Mouse (Mus musculus): ENCODE measurements at regions not wholly inside any gene's neighbourhood (a gene's known extent, or its start where the extent isn't known, plus 50 kb on each side); places are given as distances from the start of the nearest gene placed in this dataset.
A peak's percentile ranks its signal among the peaks of the same experiment; 100 is the strongest.

DNA sequence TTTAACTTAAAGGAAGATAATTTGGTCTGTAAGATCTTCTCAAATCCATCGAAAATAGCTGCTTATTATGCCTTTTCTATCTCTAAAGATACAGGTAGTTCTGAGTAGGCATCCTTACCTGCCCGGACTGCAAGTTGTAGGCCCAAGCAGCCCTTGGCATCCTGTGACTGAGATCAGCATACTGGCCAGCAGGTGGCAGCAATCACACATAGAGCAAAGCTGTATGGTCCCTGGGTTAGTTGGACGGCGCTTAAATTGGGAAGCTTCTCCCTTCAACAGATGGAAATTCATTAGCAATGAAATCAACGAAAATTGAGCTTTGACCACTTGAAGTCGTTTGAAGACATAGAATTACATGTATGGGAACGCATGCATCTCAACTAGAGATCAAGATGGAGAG, 61.0 kb downstream of the Ccng2 start:
- peak; percentile 89 for TF ChIP-seq CTCF (IDR thresholded peaks at IDR 0.05)
- DNase-seq = peak; percentile 81
- intact Hi-C loops (cut with DNase I) = no loop called here
- H3K27ac ChIP-seq = no peak overlapping the region
- no peak overlapping the region for H3K4me3 ChIP-seq

DNA sequence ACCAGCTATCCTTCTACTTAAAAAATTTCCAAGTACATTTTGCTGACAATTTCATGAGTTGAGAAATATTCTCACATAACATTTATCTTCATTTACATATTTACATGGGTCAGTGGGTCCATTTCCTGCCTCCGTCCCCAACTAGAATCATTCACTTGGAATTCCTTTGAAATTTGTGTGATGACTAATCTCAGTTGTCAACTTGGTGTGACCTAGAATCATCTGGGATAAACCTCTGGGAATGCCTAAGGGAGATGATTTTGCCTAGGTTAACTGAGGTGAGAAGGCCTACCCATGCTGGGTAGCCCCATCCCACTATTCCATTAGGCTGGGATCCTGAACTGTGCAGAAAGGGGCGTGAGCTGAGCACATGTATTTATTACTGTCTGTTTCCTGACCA, 63.8 kb downstream of the Ccng2 start:
- Histone ChIP-seq H3K27ac (no peak overlapping the region), H3K4me3 (no peak overlapping the region)
- intact Hi-C loops (cut with DNase I) = no loop called here
- no peak for DNase-seq
- no peak for TF ChIP-seq CTCF (IDR thresholded peaks at IDR 0.05)

DNA sequence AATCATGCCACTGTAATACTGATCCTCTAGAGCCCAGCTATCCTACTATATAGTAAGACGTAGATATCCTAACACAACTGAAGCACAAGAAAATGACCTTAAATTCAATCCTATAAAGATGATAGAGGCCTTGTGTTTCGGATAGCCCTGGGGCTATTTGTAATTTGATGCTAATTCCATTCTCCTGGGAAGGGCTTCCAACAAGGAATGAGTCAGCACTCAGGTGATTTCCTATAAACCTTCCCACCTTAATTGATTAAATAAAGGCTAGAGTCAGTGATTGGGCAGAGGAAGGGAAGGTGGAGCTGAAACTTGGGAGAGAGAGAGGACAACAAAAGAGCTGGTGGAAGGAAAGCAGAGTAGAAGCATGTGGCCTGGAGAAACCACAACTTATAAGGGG, 86.0 kb downstream of the Ccng2 start:
- intact Hi-C loops (cut with DNase I) = no loop called here
- H3K27ac ChIP-seq = no peak overlapping the region
- DNase-seq = no peak
- no peak for TF ChIP-seq CTCF (IDR thresholded peaks at IDR 0.05)
- no peak overlapping the region for H3K4me3 ChIP-seq
